Mouse (Mus musculus): Measurements from ENCODE around the gene Arfgef2.

The Arfgef2 gene

DNA sequence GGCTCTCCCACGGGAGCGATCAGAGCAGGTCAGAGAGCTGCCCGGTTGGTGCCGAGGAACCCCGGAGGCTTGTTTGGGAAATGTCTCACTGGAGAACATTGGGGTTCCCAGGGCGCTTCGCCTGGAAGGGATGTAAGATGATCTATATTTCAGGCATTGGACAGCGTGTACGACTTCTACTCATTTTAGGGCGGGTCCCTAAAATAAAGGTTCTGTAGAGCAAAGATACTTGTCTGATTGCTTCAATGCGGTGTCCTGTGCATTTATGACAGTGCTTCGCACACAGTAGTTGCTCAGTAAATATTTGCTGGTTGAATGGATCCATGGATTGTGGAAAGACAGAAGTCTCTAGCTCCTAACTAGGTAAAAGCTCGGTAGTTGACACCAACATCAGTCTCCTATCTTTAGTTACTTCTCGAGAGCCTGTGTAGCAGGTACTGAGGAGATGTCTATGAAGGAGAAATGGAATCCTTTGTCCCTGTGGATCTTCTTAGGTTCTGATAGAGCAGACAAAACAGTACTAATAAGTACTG is 851 bp downstream of the Arfgef2 start:
- in situ Hi-C loops (cut with MboI, MseI), result no loop called here

- in situ Hi-C loops (cut with MboI, MseI), result no loop called here
These were observed 1.4 kb downstream of the Arfgef2 start for GRCm38 (mm10) chr2:166806813-166807212.

GRCm38 (mm10) chr2:166809499-166809898 is 4.1 kb downstream of the Arfgef2 start:
- in situ Hi-C loops (cut with MboI, MseI), result no loop called here

DNA sequence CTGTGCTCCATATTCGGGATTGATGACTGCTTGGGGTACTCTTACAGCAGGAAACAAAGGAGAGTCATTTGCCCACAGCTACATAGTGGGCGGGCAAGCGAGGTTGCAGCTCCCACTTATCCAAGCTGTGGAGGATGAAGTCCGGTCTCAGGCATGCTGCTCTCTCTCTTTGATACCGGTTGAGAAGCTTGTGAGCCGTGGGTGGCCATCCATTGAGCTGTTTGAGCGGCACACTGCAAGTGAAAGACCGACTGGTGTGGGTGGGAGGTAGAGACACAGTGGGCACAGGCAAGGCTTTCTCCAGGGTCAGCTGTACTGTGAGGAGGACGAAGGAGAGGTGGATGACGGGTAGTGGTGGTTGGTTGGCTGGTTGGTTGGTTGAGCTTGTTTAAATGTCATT is 5.4 kb downstream of the Arfgef2 start:
- in situ Hi-C loops (cut with MboI, MseI), result no loop called here

- in situ Hi-C loops (cut with MboI, MseI), result no loop called here
These were observed 13.2 kb downstream of the Arfgef2 start for GRCm38 (mm10) chr2:166818463-166819143.

GRCm38 (mm10) chr2:166819849-166820248 is 14.5 kb downstream of the Arfgef2 start:
- in situ Hi-C loops (cut with MboI, MseI), result no loop called here

DNA sequence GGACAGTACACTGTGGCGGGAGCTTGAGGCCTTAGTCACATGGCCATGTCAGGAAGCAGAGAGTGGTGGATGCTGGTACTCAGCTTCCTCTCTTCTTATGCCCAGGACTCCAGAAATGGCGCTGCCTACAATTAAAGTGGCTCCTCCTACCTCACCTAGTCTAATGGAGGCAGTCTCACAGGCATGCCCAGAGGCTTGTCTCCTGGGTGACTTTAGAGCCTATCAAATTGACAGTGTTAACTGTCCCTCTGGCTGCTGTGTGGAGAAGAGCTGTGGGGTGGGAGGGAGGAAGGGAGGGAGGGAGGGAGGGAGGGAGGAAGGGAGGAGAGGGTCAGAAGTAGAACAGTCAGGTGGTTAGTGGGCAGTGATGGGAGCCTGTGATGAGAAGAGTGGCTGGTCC is 15.5 kb downstream of the Arfgef2 start:
- in situ Hi-C loops (cut with MboI, MseI), result no loop called here

GRCm38 (mm10) chr2:166821406-166821805 is 16.0 kb downstream of the Arfgef2 start:
- in situ Hi-C loops (cut with MboI, MseI), result no loop called here

DNA sequence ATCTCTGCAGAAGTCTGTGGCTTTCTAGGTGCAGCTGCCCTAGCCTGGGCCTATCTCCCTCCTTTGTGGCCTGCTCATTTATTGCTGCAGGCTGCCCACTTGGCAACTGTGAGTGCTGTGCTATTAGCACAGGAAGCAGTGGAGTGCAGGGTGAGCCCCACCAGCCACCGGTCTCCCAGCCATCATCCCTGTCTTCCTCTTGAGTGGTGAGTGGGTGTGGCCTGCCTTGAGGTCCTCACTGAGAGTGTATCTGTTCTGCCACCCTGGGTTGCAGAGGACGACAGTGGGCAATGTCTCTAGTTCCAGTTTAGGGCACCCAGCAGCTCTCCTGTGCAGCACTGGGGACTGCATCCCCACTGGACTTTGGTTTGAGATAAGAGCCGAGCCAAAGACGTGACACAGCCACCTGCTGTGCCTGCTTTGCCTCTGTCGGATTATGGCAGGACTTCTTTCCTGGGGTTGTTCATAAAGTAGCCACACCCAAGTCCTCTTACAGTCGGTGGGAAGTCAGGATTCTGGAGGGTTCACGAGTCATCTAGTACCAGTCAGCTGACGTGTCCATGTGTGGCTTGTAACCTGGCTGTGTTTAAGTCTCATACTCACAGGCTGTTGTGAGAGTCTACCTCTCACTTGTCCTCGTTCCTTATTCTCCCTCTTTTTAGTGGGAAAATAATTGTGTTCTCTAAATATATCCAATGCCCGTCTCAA is 16.9 kb downstream of the Arfgef2 start:
- in situ Hi-C loops (cut with MboI, MseI), result no loop called here

GRCm38 (mm10) chr2:166822901-166823300 is 17.5 kb downstream of the Arfgef2 start:
- in situ Hi-C loops (cut with MboI, MseI), result no loop called here

GRCm38 (mm10) chr2:166824386-166824785 is 19.0 kb downstream of the Arfgef2 start:
- in situ Hi-C loops (cut with MboI, MseI), result no loop called here

DNA sequence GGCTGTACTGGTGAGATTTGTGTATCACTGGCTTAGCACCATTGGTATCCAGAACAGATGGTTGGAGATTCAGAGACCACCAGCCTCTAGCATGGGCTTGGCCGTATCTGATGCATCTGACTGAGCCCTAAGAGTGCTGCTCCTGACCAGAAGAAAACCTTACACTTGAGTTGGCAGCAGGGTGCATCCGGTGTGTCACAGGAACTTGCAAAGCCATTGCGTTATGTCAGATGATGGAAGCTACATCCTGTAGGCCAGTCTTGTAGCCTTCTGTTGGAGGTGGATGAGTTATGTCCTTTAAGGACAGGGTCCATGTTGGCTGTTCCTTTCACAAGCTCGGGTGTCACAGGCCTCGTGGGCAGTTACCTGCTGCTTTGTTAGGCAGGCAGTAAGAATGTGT is 19.6 kb downstream of the Arfgef2 start:
- in situ Hi-C loops (cut with MboI, MseI), result no loop called here

GRCm38 (mm10) chr2:166826491-166827224 is 21.3 kb downstream of the Arfgef2 start:
- in situ Hi-C loops (cut with MboI, MseI), result no loop called here

- in situ Hi-C loops (cut with MboI, MseI), result no loop called here
These were observed 22.9 kb downstream of the Arfgef2 start for GRCm38 (mm10) chr2:166828306-166828705.

GRCm38 (mm10) chr2:166830350-166830749 is 25.0 kb downstream of the Arfgef2 start:
- in situ Hi-C loops (cut with MboI, MseI), result no loop called here

- in situ Hi-C loops (cut with MboI, MseI), result no loop called here
These were observed 28.7 kb downstream of the Arfgef2 start for GRCm38 (mm10) chr2:166834091-166834490.

DNA sequence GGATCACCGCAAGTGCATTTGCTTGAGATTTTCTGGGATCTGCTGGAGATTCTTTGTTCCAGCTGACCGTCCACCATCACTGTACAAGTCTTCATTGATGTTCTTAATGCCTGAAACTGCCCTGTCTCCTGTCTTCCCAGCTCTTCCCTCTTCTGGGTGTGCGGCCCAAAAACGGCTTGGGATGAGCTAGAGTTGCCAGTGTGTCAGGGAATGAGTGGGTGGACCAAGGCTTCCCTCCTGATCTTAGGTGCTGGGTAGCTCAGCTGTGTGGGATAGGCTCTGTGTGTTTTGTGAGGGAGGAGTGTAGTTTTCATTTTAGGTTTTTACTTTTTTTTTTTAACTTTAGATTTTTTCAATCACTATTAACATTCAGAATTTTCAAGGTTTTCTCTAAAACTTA is 29.4 kb downstream of the Arfgef2 start:
- in situ Hi-C loops (cut with MboI, MseI), result no loop called here

DNA sequence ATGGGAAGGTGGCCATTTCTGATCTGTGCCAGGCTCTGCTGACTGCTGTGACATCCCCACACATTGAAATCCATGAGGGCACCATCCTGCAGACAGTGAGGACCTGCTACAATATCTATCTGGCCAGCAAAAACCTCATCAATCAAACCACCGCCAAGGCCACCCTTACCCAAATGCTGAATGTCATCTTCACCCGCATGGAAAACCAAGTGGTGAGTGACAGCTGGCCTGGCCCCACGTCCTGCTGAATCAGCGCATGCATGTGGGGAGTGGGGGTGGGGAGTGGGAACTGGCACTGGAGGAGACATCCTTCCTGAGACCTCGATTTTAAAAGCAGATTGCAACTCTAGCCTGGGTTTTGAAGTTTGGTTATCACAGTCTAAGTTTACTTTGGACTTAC is 30.2 kb downstream of the Arfgef2 start:
- in situ Hi-C loops (cut with MboI, MseI), result no loop called here

DNA sequence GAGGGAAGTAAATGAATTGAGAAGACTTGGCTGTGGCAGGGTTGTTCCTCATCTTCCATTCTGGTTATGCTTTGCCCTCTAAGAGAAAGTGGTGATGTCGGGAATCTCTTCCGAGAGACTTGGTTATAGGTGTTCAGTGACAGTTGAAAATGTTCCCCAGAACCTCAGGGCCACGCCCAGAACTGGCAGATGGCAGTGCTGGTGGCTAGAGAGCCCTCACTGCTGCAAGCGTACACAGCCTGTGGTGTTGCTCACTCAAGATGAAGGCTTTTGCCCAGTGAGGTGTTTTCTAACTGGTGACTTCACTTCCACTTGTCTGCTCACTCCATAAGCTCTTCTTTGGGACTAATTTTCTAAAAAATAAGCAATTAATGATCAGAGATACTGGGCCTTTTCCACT is 36.4 kb downstream of the Arfgef2 start:
- in situ Hi-C loops (cut with MboI, MseI), result loop anchor here in 1 of 2 experiments (5.0 kb wide), 1 partner anchor 320 kb away; no protein-coding TSS in a partner anchor

GRCm38 (mm10) chr2:166850691-166851090 is 45.3 kb downstream of the Arfgef2 start:
- in situ Hi-C loops (cut with MboI, MseI), result no loop called here

DNA sequence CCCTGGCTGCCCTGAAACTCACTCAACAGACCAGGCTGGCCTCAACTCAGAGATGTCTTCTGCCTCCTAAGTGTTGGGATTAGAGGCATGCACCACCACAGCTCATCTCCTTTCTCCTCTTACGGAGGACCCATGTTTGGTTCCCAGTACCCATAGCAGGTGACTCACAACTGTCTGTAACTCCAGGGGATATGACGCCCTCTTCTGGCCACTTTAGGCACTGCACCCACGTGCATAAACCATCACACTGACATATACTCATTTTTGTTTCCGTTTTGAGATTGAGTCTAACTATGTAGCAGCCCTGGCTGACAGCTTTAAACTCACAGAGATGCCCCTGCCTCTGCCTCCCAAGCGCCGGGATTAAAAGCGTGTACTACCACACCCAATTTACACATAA is 46.9 kb downstream of the Arfgef2 start:
- in situ Hi-C loops (cut with MboI, MseI), result no loop called here

DNA sequence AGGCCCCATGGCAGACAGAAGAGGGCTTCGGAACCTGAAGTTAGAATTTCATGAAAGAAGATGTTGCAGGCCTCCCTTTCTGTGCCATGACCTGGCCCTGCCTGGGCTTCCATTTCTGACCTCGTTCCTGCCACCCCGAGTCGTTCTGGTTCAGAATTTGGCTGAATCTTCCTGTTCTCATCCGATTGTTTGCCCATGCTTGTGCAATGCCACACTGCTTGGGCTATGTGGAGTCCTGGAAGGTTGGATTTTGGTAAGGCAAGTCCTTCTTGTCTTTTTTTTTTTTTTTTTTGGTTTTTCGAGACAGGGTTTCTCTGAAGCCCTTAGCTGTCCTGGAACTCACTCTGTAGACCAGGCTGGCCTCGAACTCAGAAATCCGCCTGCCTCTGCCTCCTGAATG is 50.4 kb downstream of the Arfgef2 start:
- in situ Hi-C loops (cut with MboI, MseI), result no loop called here

Data from T-helper 17 cell (primary cell).